ENCODE assay signal across 8 mouse cellular contexts in the genomic region with DNA sequence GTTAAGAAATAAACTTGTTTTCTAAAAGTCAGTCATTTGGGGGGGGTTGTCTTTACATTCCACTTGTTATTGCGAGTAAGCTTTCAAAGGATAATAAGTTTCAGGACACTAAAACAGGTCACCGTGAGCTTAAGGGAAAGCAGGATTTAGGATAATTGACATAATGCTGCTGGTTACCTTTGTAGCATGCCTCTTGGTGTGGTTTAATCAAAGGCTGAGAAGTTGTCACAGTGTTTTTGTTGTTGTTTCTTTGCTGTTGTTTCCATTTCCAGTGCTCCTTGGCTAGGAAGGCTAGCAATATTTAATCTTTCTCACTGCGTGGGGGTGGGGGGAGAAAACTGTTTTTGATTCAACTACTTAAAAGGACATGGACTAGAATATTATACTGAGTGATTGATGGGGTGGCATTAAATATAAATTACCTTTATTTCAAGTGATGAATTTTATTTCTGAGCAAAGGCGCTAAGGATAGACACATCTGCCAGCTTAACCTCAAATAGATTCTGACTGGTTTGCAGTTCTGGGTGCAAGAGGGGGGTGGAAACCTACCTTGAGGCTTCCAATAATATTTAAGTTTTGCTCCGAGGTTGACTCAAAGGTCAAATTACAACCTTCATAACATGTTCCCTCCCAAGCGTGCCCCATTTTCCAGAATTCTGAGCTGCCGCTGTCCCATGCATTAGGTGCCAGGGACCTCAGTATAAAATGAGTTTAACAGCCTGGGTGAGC. TPM values are rescaled to one million over a fixed set of nuclear protein-coding genes. Genes with fewer than 3 reads are reported as not detected.
DNase-seq lines count a peak whose midpoint lies in the region; ATAC-seq and TF ChIP-seq lines count a peak whose summit lies in the region.

No protein-coding gene starts in this region.

- H3K4me1 ChIP-seq in hindbrain, embryonic 10.5 days (replicated peaks), result peaks cover 43% of the 10 kb centered on the region
- peaks cover 11% of the 10 kb centered on the region for H3K4me1 ChIP-seq in liver, embryonic 11.5 days (replicated peaks; ENCODE audit: control insufficient read depth, insufficient read depth, low read length)
- H3K4me1 ChIP-seq in stomach, embryonic 16.5 days (ENCODE audit: control insufficient read depth, insufficient read depth, low read length), result peaks cover 16% of the 10 kb centered on the region

- 48% methylated on average over 7 of the region's 7 CpGs for WGBS in hindbrain, embryonic 10.5 days
- 60% methylated on average over 7 of the region's 7 CpGs for WGBS in liver, embryonic 11.5 days
- 63% methylated on average over 7 of the region's 7 CpGs for WGBS in stomach, embryonic 16.5 days

- peak; percentile 43 for DNase-seq in cerebellum, adult 9-10 months
- DNase-seq in cerebellum, adult 9-11 months, result no peak
- DNase-seq in hindbrain, embryonic 10.5 days (ENCODE audit: low spot score), result no peak
- no peak for DNase-seq in liver, embryonic 11.5 days (ENCODE audit: low spot score)
- no peak for DNase-seq in natural killer cell, adult 2 months (ENCODE audit: low spot score in 2 of 2)

- no peaks in the 10 kb centered on the region for H3K9me3 ChIP-seq in hindbrain, embryonic 10.5 days
- H3K9me3 ChIP-seq in liver, embryonic 11.5 days (ENCODE audit: control insufficient read depth, low read length), result no peaks in the 10 kb centered on the region
- H3K9me3 ChIP-seq in stomach, embryonic 16.5 days (replicated peaks; ENCODE audit: control insufficient read depth, low read length), result no peaks in the 10 kb centered on the region

- ATAC-seq in liver, embryonic 11.5 days (replicated peaks; ENCODE audit: low FRiP score), result no peak
- no peak for ATAC-seq in stomach, embryonic 16.5 days (ENCODE audit: insufficient read depth, low FRiP score)
- no peak for ATAC-seq in activated CD4-positive, CD25-positive, alpha-beta regulatory T cell, adult 4 months

- peak overlapping the region; percentile 92 for H3K4me3 ChIP-seq in C2C12 (ENCODE audit: insufficient read depth, poor library complexity, severe bottlenecking)
- H3K4me3 ChIP-seq in hindbrain, embryonic 10.5 days, result peak overlapping the region; percentile 94
- peak overlapping the region; percentile 2; the same call in 1 of the 2 replicates for H3K4me3 ChIP-seq in liver, embryonic 11.5 days (ENCODE audit: low read depth, low read length)
- peak overlapping the region; percentile 16 for H3K4me3 ChIP-seq in stomach, embryonic 16.5 days (replicated peaks; ENCODE audit: low read length)

- no peaks in the 10 kb centered on the region for H3K27me3 ChIP-seq in C2C12 (ENCODE audit: control insufficient read depth, insufficient read depth, insufficient read length)
- H3K27me3 ChIP-seq in hindbrain, embryonic 10.5 days (ENCODE audit: insufficient read depth, poor library complexity, severe bottlenecking), result no peaks in the 10 kb centered on the region
- no peaks in the 10 kb centered on the region for H3K27me3 ChIP-seq in liver, embryonic 11.5 days (replicated peaks; ENCODE audit: control insufficient read depth, insufficient read depth, low read length)
- no peaks in the 10 kb centered on the region for H3K27me3 ChIP-seq in stomach, embryonic 16.5 days (ENCODE audit: control insufficient read depth, insufficient read depth, low read length)

- peak overlapping the region; percentile 45 for H3K4me2 ChIP-seq in liver, embryonic 11.5 days
- H3K4me2 ChIP-seq in stomach, embryonic 16.5 days (ENCODE audit: low read depth, low read length), result peak overlapping the region; percentile 27

- H3K27ac ChIP-seq in hindbrain, embryonic 10.5 days, result peak overlapping the region; percentile 97
- peak overlapping the region; percentile 28; the same call in 1 of the 2 replicates for H3K27ac ChIP-seq in liver, embryonic 11.5 days (ENCODE audit: low read depth, low read length)
- peak overlapping the region; percentile 17; the same call in 1 of the 2 replicates for H3K27ac ChIP-seq in stomach, embryonic 16.5 days (ENCODE audit: low read length)

- peaks cover 32% of the 10 kb centered on the region for H3K79me3 ChIP-seq in C2C12 (ENCODE audit: low read depth)

- peak overlapping the region; percentile 38 for H3ac ChIP-seq in C2C12 (ENCODE audit: control insufficient read depth, insufficient read length, low read depth)

- no peak for TF ChIP-seq CTCF in C2C12 (IDR thresholded peaks at IDR 0.05; ENCODE audit: control insufficient read depth, insufficient read depth, insufficient read length)

- no peak overlapping the region for H3K9ac ChIP-seq in liver, embryonic 11.5 days (ENCODE audit: low read depth, low read length)
- H3K9ac ChIP-seq in stomach, embryonic 16.5 days (ENCODE audit: low read length), result 0 out of 2 replicates have a peak overlapping the region, but pooled peaks have one; percentile 2

- peaks cover 27% of the 10 kb centered on the region for H3K36me3 ChIP-seq in C2C12 (ENCODE audit: control insufficient read depth, insufficient read depth)
- peaks cover 16% of the 10 kb centered on the region for H3K36me3 ChIP-seq in hindbrain, embryonic 10.5 days
- peaks cover 3% of the 10 kb centered on the region; the same call in 1 of the 2 replicates for H3K36me3 ChIP-seq in liver, embryonic 11.5 days (ENCODE audit: control insufficient read depth, insufficient read depth, low read length)
- H3K36me3 ChIP-seq in stomach, embryonic 16.5 days (ENCODE audit: control insufficient read depth, insufficient read depth, low read length), result no peaks in the 10 kb centered on the region

- peaks cover 37% of the 10 kb centered on the region for H3K79me2 ChIP-seq in C2C12 (ENCODE audit: control insufficient read depth, insufficient read depth)

TF ChIP-seq in C2C12, 6 proteins besides CTCF, POLR2A, EP300 and RAD21:
- TF ChIP-seq MYOD1 (IDR thresholded peaks at IDR 0.05; ENCODE audit: control insufficient read depth, insufficient read length, low read depth), result no peak
- no peak for TF ChIP-seq USF1 (IDR thresholded peaks at IDR 0.05; ENCODE audit: low read depth)
- no peak for TF ChIP-seq FOSL1 (IDR thresholded peaks at IDR 0.05; ENCODE audit: insufficient read depth, low read length, poor library complexity, severe bottlenecking)
- TF ChIP-seq MAX (IDR thresholded peaks at IDR 0.05), result no peak
- no peak for TF ChIP-seq CEBPB (IDR thresholded peaks at IDR 0.05; ENCODE audit: low read depth)
- no peak for TF ChIP-seq MYOG (IDR thresholded peaks at IDR 0.05; ENCODE audit: control insufficient read depth, extremely low read depth, insufficient read length)

RNA-seq across cellular contexts. Expression of a gene that starts 2.8 kb away (rescaled TPM):
- 136 TPM for polyA plus RNA-seq in C2C12 (2012; fragmentation: generic; extraction: Trizol)
- polyA plus RNA-seq in hindbrain, embryonic 10.5 days (2016; fragmentation: Nextera tagmentation; extraction: Ambion mirVana), result 76.3 and 113 TPM in 2 replicates
- 50.7 and 50.8 TPM in 2 replicates for polyA plus RNA-seq in liver, embryonic 11.5 days (2014; fragmentation: Nextera tagmentation; extraction: Ambion mirVana)
- polyA plus RNA-seq in stomach, embryonic 16.5 days (2015; fragmentation: Nextera tagmentation; extraction: Ambion mirVana), result 19.1 and 20.7 TPM in 2 replicates
- 1 to 10 TPM; 5.1 to 7.6 TPM for polyA plus RNA-seq in activated CD4-positive, CD25-positive, alpha-beta regulatory T cell, adult 4 months (2017; shearing (Covaris generic))

Comparison
In these comparisons a context has a peak if more than half of its experiments do, and no peak if none do; other contexts are left out.
1. H3K4me3 ChIP-seq: peak in every context shown above with its lines; median percentile 94 in hindbrain, embryonic 10.5 days; 92 in C2C12; 16 in stomach, embryonic 16.5 days; 2 in liver, embryonic 11.5 days.
2. H3K27ac ChIP-seq: peak in every context shown above with its lines; median percentile 97 in hindbrain, embryonic 10.5 days; 28 in liver, embryonic 11.5 days; 17 in stomach, embryonic 16.5 days.